In the genomic region with DNA sequence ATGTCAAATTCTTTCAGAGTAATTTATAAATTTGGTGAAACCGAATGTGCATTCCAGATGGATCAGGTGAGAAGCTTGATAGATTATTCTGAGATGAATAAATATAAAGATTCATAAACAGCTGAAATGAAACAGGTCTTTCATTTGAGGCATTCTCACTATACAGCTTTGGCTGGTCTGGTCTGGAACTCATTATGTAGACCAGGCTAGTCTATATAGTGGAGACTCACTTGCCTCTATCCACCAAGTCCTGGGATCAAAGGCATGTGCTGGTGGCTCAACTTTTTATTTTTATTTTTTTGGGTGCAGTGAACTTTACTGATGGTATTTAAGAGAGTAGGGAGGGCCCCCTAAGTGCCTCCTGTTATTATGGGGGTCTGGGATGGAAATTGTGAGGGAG, we compare ENCODE assay signal across 42 mouse cellular contexts. TPM values are rescaled to one million over a fixed set of nuclear protein-coding genes. Genes with fewer than 3 reads are reported as not detected.
"Had no signal": no experiment of that assay in that cellular context is flagged by ENCODE, and none has a peak within 500 bp of the region (broad histone marks: within the 10 kb centered on the region; RNA-seq: fewer than 3 reads in every experiment).

No protein-coding gene starts in this region.

- ATAC-seq: forebrain, postnatal 0 days; hindbrain, postnatal 0 days; intestine, embryonic 16.5 days; liver, embryonic 12.5 days had no signal

- H3K27ac ChIP-seq: heart, embryonic 10.5 days; hindbrain, postnatal 0 days; kidney, embryonic 15.5 days; kidney, postnatal 0 days; limb, embryonic 13.5 days; limb, embryonic 15.5 days; liver, embryonic 12.5 days; liver, embryonic 14.5 days had no signal

- H3K9ac ChIP-seq: forebrain, postnatal 0 days; heart, embryonic 12.5 days; kidney, embryonic 15.5 days; limb, embryonic 13.5 days; limb, embryonic 15.5 days; liver, embryonic 12.5 days; liver, embryonic 14.5 days had no signal

- H3K27me3 ChIP-seq: heart, embryonic 12.5 days; kidney, embryonic 15.5 days; limb, embryonic 13.5 days; limb, embryonic 15.5 days; liver, embryonic 12.5 days had no signal

- H3K4me3 ChIP-seq: heart, embryonic 10.5 days; heart, embryonic 12.5 days; kidney, embryonic 15.5 days; limb, embryonic 13.5 days; limb, embryonic 15.5 days; liver, embryonic 12.5 days had no signal

- H3K4me1 ChIP-seq: heart, embryonic 10.5 days; heart, embryonic 12.5 days; kidney, embryonic 15.5 days; limb, embryonic 13.5 days; limb, embryonic 15.5 days; liver, embryonic 12.5 days had no signal

- DNase-seq: forebrain, postnatal 0 days; gastrocnemius, postnatal 14 days; gastrocnemius, postnatal 36 days; heart, adult 18-20 months; heart, postnatal 10 days; heart, postnatal 36 days; kidney, adult 11 months; kidney, adult 2 months; kidney, adult 9 months; kidney, postnatal 14 days; kidney, postnatal 36 days; layer of hippocampus, adult 9-11 months; layer of hippocampus, postnatal 36 days; left cerebral cortex, postnatal 4 days had no signal

- H3K9me3 ChIP-seq: heart, embryonic 10.5 days; heart, embryonic 12.5 days; kidney, embryonic 15.5 days; limb, embryonic 13.5 days; limb, embryonic 15.5 days; liver, embryonic 12.5 days had no signal

- H3K36me3 ChIP-seq: heart, embryonic 10.5 days; heart, embryonic 12.5 days; kidney, embryonic 15.5 days; limb, embryonic 13.5 days; limb, embryonic 15.5 days; liver, embryonic 12.5 days had no signal

- H3K4me2 ChIP-seq: heart, embryonic 12.5 days; kidney, embryonic 15.5 days; limb, embryonic 13.5 days; limb, embryonic 15.5 days; liver, embryonic 12.5 days had no signal

RNA-seq across cellular contexts. Expression of a gene that starts 1.3 kb away (rescaled TPM):
- total RNA-seq: forebrain, postnatal 0 days; gastrocnemius, adult 18-20 months; gastrocnemius, adult 8-10 months; gastrocnemius, postnatal 14 days; gastrocnemius, postnatal 36 days; heart, adult 18-20 months; heart, adult 8-10 months; heart, postnatal 10 days; heart, postnatal 36 days; hematopoietic stem cell, adult 5-6 weeks; hindbrain, postnatal 0 days; layer of hippocampus, adult 18-20 months; layer of hippocampus, adult 8-10 months; layer of hippocampus, postnatal 14 days; layer of hippocampus, postnatal 36 days; left cerebral cortex, adult 18-20 months; left cerebral cortex, adult 8-10 months; left cerebral cortex, postnatal 10 days; left cerebral cortex, postnatal 25 days; left cerebral cortex, postnatal 4 days; liver, adult 2 months had no signal
- polyA plus RNA-seq: forebrain, postnatal 0 days; gonadal fat pad, adult 2 months; heart, embryonic 10.5 days; heart, embryonic 12.5 days; heart, embryonic 14.5 days; hindbrain, postnatal 0 days; intestine, embryonic 14.5 days; intestine, embryonic 16.5 days; kidney, adult 2 months; kidney, embryonic 15.5 days; kidney, postnatal 0 days; large intestine, adult 2 months; limb, embryonic 11.5 days; limb, embryonic 13.5 days; limb, embryonic 15.5 days; liver, adult 2 months; liver, embryonic 12.5 days; liver, embryonic 14.5 days had no signal

RNA-seq across cellular contexts. Expression of a gene that starts 39.6 kb away (rescaled TPM):
- total RNA-seq: forebrain, postnatal 0 days; gastrocnemius, adult 18-20 months; gastrocnemius, adult 8-10 months; gastrocnemius, postnatal 14 days; gastrocnemius, postnatal 36 days; heart, adult 18-20 months; heart, adult 8-10 months; heart, postnatal 10 days; heart, postnatal 36 days; hematopoietic stem cell, adult 5-6 weeks; hindbrain, postnatal 0 days; layer of hippocampus, adult 18-20 months; layer of hippocampus, adult 8-10 months; layer of hippocampus, postnatal 14 days; layer of hippocampus, postnatal 36 days; left cerebral cortex, adult 18-20 months; left cerebral cortex, adult 8-10 months; left cerebral cortex, postnatal 10 days; left cerebral cortex, postnatal 25 days; left cerebral cortex, postnatal 4 days; liver, adult 2 months had no signal
- polyA plus RNA-seq: forebrain, postnatal 0 days; heart, embryonic 10.5 days; heart, embryonic 12.5 days; heart, embryonic 14.5 days; heart, embryonic 16.5 days; hindbrain, postnatal 0 days; intestine, embryonic 14.5 days; intestine, embryonic 16.5 days; kidney, adult 2 months; kidney, embryonic 15.5 days; kidney, postnatal 0 days; large intestine, adult 2 months; limb, embryonic 11.5 days; limb, embryonic 13.5 days; limb, embryonic 15.5 days; liver, adult 2 months; liver, embryonic 12.5 days; liver, embryonic 14.5 days had no signal

RNA-seq across cellular contexts. Expression of a gene that starts 56.8 kb away (rescaled TPM):
- total RNA-seq: forebrain, postnatal 0 days; gastrocnemius, adult 18-20 months; gastrocnemius, adult 8-10 months; gastrocnemius, postnatal 14 days; gastrocnemius, postnatal 36 days; heart, adult 18-20 months; heart, adult 8-10 months; heart, postnatal 10 days; heart, postnatal 36 days; hematopoietic stem cell, adult 5-6 weeks; hindbrain, postnatal 0 days; layer of hippocampus, adult 18-20 months; layer of hippocampus, adult 8-10 months; layer of hippocampus, postnatal 14 days; layer of hippocampus, postnatal 36 days; left cerebral cortex, adult 18-20 months; left cerebral cortex, adult 8-10 months; left cerebral cortex, postnatal 10 days; left cerebral cortex, postnatal 25 days; left cerebral cortex, postnatal 4 days; liver, adult 2 months had no signal
- polyA plus RNA-seq: forebrain, postnatal 0 days; gonadal fat pad, adult 2 months; heart, embryonic 10.5 days; heart, embryonic 12.5 days; heart, embryonic 14.5 days; heart, embryonic 16.5 days; hindbrain, postnatal 0 days; intestine, embryonic 14.5 days; intestine, embryonic 16.5 days; kidney, adult 2 months; kidney, embryonic 15.5 days; kidney, postnatal 0 days; large intestine, adult 2 months; limb, embryonic 11.5 days; limb, embryonic 13.5 days; limb, embryonic 15.5 days; liver, adult 2 months; liver, embryonic 12.5 days; liver, embryonic 14.5 days had no signal
